Mouse (Mus musculus) v-Abl transformed pro-B cells (cell line): Measurements from ENCODE around the gene Serpini1.
"Not testable (repeated sequence)": the region's sequence is repeated elsewhere in the genome, so short reads cannot be mapped to it uniquely, and the experiment has no call there.

Source experiments
- in situ Hi-C, 2 experiments: fragments of 400-800 bp; cut with MboI; formaldehyde crosslinking; loops; one replicate each; pipeline ENCODE4 v1.15.1; 2025; ENCODE audit not compliant: unreplicated experiment in 2 of 2

Gene Serpini1

DNA sequence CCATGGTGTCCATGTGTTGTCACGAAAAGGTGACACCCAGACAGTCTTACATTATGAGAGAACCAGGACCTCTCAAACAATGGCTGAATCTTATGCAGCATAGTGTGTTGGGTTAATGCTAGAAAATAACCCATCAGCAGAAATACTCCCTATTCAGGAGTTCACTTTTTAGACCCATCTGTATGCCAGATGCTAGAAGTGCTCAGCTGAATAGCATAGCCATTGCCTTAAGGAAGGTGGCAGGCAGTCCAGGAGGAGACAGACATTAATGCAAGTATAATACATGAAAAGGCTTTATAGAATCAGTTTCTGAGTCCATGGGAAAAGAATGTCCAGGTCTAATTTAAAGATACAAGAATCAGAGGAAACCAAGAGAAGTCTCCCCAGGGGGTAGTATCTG lies 75.9 kb downstream of the Serpini1 start:
- in situ Hi-C loops, result no loop called here

DNA sequence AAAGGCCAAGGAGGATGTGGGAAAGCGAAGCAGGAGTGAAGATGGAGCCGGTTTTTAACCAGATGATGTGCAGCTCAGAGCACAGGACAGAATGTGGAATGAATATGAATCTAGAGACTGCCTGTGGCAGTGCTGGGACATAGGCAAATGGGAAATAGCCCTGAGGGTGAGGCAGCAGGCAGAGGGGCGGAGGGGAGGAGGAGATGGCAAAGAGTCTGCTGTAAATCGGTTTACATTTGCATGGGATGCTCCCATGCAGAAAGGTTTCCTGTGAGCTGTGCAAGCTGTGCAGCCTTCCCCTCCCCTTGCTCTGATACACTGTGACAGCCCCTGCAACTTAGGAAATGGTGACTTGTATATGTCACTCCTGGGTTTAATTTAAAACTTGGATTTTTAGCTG lies 76.3 kb downstream of the Serpini1 start:
- in situ Hi-C loops, result no loop called here

DNA sequence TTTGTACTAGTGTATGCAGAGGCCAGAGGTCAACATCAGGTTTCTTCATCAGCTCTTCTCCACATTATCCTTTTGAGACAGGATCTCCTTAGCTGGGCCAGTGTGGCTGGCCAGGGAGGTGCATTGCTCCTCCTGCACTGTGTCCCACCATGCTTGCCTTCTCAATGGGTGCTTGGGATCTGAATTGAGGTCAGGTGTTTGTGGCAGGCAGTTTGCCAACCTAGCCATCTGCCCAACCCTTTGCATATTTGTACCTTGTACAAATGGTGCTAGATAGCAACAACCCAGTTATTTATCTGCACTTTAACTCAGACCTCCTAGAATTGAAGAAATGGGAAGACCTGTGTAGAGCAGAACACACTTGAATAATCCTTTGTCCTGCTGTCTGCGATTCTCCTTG lies 78.3 kb downstream of the Serpini1 start:
- in situ Hi-C loops, result no loop called here

DNA sequence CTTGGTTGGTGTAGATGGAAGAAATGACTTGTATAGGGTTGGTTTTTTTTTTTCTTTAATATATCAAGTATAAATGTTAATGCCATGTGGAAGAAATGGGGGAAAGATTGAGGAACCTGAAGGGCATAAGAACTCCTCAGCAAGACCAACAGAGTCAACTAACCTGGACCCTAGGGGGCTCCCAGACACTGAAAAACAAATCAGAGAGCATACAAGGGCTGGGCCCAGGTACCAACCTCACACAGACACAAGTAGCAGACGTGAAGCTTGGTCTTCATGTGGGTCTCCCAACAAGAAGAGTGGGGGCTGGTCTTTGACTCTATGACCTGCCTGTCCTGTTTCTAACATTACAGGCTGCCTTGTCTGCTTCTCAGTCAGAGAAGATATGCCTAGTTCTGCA lies 82.2 kb downstream of the Serpini1 start:
- in situ Hi-C loops, result no loop called here

DNA sequence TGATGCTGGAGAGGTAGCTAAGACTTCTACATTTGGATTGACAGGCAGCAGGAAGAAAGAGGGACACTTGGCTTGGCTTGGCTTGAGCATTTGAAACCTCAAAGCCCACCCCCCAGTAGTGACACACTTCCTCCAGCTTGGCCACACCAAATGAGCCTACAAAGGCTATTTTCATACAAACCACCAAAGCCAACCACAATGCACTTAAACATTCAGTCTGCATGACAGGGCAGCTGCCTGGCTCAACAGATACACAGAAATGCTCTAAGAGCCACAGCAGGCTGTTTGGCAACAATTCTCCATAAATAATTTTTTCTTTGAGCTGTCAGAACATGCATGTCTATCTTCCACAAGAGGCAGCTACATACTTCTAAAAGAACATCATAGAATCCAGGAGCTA lies 90.2 kb downstream of the Serpini1 start:
- in situ Hi-C loops, result no loop called here

DNA sequence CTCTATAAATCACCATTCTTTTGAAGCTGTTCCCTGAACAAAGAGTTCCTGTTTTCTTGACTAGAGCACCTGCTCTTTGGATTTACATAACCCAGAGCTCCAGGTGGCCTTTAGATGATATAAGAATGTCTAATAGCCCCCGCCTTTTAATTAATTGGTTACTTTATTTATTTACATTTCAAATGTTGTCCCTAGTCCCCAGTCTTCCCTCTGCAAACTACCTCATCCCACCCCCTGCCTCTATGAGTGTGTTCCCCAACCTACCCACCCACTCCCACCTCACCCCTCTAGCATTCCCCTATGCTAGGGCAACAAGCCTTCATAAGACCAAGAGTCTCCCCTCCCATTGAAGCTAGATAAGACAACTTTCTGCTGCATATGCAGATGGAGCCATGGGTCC lies 90.9 kb downstream of the Serpini1 start:
- in situ Hi-C loops, result no loop called here

DNA sequence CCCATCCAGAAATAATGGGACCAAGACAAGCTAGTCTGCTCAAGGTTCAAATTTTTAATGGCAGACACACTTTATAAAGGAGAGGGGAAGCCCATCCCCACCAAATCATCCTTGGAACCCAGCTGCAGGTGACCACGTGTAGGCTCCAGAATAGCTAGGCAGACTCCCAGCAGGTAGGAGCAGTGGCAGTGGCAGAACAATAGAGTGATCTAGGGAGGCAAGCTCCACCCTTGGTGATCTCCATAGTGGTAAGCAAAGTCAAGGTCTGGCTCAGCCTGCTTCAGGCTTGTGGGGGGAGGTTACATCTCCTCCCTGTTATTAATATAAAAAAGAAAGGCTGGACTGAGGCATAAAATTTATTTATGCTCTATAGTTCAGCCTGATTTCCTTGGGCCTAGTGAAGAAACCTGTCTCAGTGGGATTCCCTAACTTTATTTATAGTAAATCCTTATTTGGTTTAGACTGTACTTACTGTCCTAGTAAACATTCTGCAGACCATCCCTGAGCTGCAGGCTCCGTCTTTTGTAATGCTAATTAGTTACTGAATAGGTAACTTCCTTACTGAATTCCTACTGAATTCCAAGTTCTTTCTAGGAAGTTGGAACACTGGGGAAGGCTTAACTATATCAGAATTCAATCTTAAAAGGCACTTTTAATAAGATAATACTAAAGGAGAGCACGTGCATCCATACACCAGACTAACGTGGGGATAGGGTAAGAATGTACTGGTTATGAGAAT lies 93.2 kb downstream of the Serpini1 start:
- in situ Hi-C loops, result not testable (repeated sequence)

DNA sequence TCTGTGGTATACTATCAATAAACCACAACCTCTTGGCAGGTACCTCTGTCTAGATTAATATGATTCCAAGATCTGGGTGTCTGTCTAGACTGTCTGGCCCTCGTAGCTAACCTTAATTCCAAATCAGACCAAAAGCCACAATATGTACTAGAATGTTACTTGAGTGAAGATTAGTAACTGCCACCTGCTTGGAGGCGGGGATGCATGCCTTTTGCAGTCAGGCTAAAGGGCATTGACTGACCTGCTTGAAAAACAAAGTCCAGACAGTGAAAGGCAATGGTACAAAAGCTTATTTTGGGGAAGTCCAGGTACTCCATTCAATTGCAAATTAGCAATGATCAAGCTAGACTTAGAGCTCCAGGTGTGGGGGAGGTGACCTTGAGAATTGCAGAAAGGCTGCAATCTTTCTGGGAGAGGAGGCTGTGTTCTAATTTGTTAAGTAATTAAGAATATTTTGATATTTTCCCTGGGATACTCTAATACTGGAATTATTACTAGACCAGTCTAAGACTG lies 94.3 kb downstream of the Serpini1 start:
- in situ Hi-C loops, result no loop called here

DNA sequence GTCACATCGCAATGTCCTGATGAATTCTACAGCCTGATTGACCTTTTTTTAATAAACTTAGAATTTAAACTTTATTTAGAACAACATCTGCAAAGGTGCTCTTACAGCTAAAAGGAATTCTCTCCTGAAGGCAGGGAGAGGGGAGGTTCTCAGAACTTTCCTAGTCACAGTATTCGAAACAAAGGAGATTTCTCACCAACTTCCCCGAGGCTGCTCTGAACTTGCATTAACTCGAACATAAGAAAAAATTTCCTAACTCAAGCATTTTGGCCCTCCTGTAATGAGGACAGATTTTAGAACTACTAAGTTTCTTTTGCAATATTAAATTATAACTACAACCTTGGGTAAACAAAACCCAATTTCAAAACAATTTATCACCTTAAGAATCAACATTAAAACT lies 96.6 kb downstream of the Serpini1 start:
- in situ Hi-C loops, result not testable (repeated sequence)

DNA sequence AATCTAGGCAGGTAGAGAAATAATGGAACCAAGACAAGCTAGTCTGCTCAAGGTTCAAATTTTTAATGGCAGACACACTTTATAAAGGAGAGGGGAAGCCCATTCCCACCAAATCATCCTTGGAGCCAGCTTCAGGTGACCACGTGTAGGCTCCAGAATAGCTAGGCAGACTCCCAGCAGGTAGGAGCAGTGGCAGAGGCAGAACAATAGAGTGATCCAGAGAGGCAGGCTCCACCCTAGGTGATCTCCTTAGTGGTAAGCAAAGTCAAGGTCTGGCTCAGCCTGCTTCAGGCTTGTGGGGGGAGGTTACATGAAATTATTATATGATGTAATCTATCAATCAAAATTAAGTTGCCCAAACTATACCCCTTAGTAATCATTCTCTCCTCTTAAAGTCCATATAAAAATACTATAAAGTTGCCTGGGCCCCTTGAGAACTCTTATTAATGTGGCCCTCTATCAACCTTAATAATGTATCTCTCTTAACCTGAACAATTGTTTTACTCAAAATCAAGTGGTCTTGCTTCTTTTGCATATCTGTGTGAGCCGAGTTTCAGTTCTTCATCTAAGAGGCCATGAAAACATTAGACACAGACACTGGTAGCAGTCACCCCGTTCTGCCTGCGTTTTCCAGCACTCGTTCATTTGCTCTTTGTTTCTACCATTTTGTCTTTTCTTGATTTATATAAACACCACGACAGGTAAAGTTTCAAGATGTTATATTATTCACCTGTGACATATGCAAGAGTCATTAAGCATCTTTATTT lies 98.4 kb downstream of the Serpini1 start:
- in situ Hi-C loops, result no loop called here

DNA sequence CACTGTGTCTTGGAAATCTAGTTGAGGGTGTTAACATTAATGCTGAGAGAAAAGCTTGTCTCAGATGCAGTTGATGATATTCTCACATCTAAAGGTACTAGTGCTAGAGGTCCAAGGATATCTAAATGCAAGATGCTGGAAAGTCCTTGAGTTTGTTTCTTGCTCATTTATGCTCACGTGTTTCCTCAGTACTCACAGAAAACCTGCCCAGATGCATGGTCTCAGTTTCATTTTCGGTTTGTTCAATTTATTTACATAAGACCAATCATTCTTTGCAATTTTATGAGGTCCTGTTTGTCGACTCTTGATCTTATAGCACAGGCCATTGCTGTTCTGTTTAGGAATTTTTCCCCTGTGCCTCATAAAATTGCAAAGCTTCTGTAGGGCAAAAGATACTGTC lies 109.6 kb downstream of the Serpini1 start:
- in situ Hi-C loops, result no loop called here

DNA sequence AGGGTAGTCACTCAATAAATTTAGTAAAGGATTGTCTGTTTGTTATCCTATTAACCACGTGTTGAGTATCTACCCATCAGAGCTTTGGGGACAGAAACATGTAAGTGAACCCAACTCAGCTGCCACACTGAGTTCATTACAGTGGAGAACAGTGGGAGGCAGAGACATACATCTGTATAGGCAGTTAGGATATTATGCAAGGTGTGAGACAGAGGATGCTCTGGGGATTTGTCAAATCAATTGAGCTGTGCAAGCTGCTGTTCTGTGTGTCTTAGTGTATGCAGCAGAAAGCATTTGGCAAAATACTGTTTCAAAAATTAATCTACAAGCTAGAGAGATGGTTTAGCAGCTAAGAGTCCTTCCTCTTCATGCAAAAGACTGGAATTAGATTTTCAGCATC lies 113.1 kb downstream of the Serpini1 start:
- in situ Hi-C loops, result no loop called here

DNA sequence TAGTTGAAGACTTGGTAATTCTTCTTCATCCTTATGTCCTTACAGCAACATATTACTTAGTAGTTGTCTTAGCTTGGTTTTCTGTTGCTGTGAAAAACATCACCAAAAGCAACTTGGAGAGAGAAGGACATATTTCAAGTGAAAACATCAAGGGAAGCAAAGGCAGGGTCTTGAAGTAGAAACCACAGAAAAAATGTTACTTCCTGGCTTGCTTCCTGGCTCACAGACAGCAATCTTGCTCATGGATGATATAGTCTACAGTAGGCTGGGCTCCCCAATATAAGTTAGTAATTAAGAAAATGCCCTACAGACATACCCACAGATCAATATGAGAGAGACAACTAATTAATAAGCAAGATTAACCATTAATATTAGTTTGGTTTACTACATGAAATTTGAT lies 125.5 kb downstream of the Serpini1 start:
- in situ Hi-C loops, result no loop called here

DNA sequence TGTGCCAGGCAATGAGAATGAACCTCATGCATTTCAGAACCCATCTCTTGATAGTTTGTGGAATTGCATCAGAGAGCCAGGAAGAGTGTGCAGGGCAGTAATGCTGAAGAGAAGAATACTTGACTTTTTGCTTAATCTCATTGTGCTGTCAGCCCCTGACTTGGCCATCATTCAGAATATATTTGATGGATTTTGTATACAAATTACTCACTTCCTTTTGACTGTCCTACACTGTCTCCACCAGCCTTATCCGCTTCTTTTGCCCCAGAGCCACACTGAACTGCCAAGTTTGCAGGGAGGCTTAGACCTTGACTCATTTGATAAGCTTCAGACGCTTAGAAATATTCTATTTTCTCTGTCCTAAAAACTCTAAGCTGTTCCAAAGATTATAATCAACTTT lies 129.4 kb downstream of the Serpini1 start:
- in situ Hi-C loops, result no loop called here

DNA sequence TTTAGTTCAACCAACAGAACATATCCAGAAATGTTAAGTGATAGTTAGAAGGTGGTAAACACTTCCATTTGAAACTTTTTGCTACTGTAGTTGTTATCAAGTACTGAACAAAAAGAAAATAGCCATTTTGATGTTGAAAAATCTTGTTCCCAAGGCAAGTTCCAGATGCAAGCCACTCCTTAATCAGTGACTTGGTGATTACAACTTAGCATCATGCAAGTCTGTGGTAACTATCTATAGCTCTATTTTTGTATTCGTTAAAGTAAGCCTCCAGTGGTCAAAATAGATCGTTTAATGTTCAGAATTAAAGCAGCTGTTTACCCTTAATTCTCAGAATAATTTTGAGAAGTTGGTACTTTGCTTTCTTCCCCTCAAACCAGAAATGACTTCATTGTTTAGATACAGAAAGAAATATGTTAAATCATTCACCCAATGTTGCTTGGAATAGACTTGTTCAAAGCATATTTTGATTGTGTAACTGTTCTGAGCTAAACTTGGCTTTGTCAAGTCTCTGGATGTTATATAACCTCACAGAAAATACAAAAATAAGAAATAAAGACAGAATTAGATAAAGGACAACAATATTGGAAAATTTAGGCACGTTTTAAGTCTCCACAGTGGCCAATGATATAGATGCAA lies 130.0 kb downstream of the Serpini1 start:
- in situ Hi-C loops, result no loop called here

DNA sequence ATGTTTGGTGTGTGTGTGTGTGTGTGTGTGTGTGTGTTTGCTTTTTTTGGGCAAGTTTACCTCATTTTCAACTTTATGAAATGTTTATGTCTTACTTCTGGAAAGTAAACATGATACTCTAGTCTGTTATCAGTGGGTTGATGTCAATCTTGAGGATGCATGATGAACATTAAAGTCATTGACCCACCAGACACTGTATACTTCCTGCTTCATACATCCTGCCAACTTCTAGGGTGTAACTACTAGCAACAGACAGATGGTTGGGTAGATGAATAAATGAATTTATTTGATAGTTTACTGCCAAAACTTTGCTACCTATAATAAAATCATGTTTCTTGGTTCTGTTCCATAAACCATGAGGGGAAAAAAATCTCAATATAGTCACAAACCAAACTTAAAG lies 133.0 kb downstream of the Serpini1 start:
- in situ Hi-C loops, result no loop called here

DNA sequence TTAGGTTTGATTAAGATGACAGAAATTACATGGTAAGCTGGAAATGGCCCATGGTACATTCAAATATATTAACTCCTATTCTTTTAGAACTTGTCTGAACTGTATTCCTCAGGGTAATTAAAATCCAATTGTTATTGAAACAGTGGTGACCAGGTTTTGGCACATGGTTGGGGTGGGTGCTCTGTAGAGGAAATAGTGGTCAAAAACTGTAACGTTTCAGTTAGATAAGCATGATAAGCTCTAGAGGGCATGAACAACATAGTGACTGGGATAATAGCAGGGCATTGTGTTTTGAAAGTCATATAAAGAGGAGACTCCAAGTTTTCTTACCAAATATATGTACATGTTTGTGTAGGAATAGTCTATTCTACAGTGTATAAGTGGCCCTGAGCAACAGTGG lies 134.7 kb downstream of the Serpini1 start:
- in situ Hi-C loops, result no loop called here
